Mouse (Mus musculus) hindbrain, embryonic 14.5 days (tissue): ENCODE measurements at regions not wholly inside any gene's neighbourhood (a gene's known extent, or its start where the extent isn't known, plus 50 kb on each side); places are given as distances from the start of the nearest gene placed in this dataset.
A peak's percentile ranks its signal among the peaks of the same experiment; 100 is the strongest.

ENCODE experiments used
- ATAC-seq: fragments of 200-750 bp; cut with Nextera tagmentation; 2 replicates; pipeline ENCODE4 v1.8.0; 2017; ENCODE audit warnings: moderate number of reproducible peaks, mild to moderate bottlenecking, moderate TSS enrichment, moderate library complexity; ENCODE audit not compliant: low FRiP score
- DNase-seq: peaks from one replicate; pipeline ENCODE4 v3.0.0-alpha.2; 2015; ENCODE audit warnings: low spot score
- H3K27ac ChIP-seq: fragments of 300-500 bp; sonication (generic); 2 replicates; pipeline ENCODE4 v1.5.1; 2014; ENCODE audit warnings: mild to moderate bottlenecking, moderate library complexity
- H3K27me3 ChIP-seq: fragments of 300-500 bp; sonication (generic); 2 replicates; pipeline ENCODE4 v1.6.1; 2014; ENCODE audit warnings: mild to moderate bottlenecking, low read length, mixed read lengths; ENCODE audit not compliant: control insufficient read depth, insufficient read depth
- H3K36me3 ChIP-seq: fragments of 300-500 bp; sonication (generic); replicated peaks from 2 replicates; pipeline ENCODE4 v1.6.1; 2014; ENCODE audit not compliant: control insufficient read depth, insufficient read depth
- H3K4me1 ChIP-seq: fragments of 300-500 bp; sonication (generic); replicated peaks from 2 replicates; pipeline ENCODE4 v1.6.1; 2014; ENCODE audit warnings: antibody characterized with exemption, low read length, mixed read lengths; ENCODE audit not compliant: control insufficient read depth, insufficient read depth
- H3K4me2 ChIP-seq: fragments of 300-500 bp; sonication (generic); replicated peaks from 2 replicates; pipeline ENCODE4 v1.6.1; 2014; ENCODE audit warnings: mild to moderate bottlenecking, moderate library complexity
- H3K4me3 ChIP-seq: fragments of 300-500 bp; sonication (generic); replicated peaks from 2 replicates; pipeline ENCODE4 v1.5.1; 2014; ENCODE audit warnings: mild to moderate bottlenecking, low read length
- H3K9ac ChIP-seq: fragments of 300-500 bp; sonication (generic); 2 replicates; pipeline ENCODE4 v1.6.1; 2014
- H3K9me3 ChIP-seq: fragments of 300-500 bp; sonication (generic); 2 replicates; pipeline ENCODE4 v1.6.1; 2016; ENCODE audit warnings: low read length; ENCODE audit not compliant: control insufficient read depth
- WGBS: fragments of 180-500 bp; shearing (Covaris S2); extraction: QIAGEN DNeasy Blood & Tissue Kit; methylation state at CpG from one replicate; pipeline ENCODE4 v1.1.7; 2014; 5-methylcytosine and 5-hydroxymethylcytosine counted together

DNA sequence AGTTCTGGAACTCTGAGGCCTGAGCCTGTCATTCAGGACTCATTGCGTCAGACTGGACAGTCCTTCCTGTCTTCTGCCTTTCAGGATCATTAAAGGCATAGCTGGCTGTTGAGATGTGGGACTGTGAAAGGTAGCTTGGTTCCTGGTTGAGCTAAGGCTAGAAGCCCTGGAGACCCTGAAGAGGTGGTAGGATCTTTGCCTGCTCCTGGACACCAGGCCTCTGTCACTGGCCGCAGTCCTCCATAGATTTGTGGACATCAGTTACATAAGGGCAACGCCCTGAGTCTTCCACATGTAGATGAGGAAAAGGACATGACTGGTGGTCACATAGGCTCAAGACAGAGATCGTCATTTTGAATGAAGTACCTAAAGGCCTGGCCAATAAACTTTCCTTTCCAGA, 127.9 kb downstream of the Opa1 start:
- no peak overlapping the region for H3K9ac ChIP-seq
- ATAC-seq: no peak
- H3K27ac ChIP-seq: no peak overlapping the region
- 97% methylated on average over 4 of the region's 4 CpGs for WGBS
- H3K4me2 ChIP-seq: no peak overlapping the region
- no peaks in the 10 kb centered on the region for H3K4me1 ChIP-seq
- DNase-seq: no peak
- peaks cover 66% of the 10 kb centered on the region for H3K27me3 ChIP-seq
- no peaks in the 10 kb centered on the region for H3K36me3 ChIP-seq
- no peak overlapping the region for H3K4me3 ChIP-seq
- H3K9me3 ChIP-seq: no peaks in the 10 kb centered on the region

DNA sequence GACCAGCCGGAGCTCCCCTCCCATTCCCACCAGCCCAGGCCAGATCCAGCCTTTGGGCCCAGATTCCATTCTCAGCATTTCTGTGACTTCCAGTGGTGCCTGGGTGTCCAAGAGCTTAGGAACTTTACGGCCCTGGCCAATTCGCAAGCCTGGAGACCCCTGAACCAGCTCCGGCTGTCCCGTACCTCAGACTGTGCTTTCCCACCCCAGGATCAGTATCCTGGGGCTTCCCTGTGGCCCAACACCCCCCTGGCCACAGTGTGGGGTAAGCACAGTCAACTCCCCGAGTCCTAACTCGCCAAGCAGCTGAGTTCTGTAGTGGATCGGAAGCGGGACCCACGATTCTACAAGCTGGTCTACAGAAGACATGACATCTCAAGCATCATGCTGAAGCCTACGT, 128.5 kb downstream of the Opa1 start:
- 92% methylated on average over 11 of the region's 11 CpGs for WGBS
- ATAC-seq: no peak

DNA sequence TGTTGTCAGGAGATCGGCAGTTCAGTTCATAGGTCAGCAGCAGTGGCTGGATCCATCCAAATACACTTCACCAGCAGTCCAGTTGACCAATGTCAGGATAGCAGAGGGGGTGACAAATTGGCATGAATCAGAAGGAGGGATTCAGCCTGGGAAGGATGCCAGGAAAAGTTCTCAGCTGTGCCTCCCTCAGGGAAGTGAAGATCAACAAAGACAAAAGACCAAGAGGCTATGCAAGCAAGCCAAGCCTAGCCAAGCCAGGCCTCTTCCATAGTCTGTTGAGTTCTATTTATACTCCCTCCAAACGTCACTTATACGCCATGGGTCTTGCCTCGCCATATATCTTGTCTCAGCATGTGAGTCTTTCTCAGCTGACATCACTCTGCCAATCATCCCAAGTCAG, 129.9 kb downstream of the Opa1 start:
- Histone ChIP-seq H3K4me2 (no peak overlapping the region), H3K4me1 (no peaks in the 10 kb centered on the region), H3K27me3 (peaks cover 80% of the 10 kb centered on the region), H3K9me3 (no peaks in the 10 kb centered on the region), H3K4me3 (no peak overlapping the region), H3K27ac (no peak overlapping the region), H3K9ac (no peak overlapping the region), H3K36me3 (no peaks in the 10 kb centered on the region)
- ATAC-seq (no peak), DNase-seq (no peak)
- 61% methylated on average over 4 of the region's 4 CpGs for WGBS

More for the DNA sequence above, 128.5 kb downstream of the Opa1 start:
- Histone ChIP-seq H3K9me3 (no peaks in the 10 kb centered on the region), H3K4me1 (no peaks in the 10 kb centered on the region), H3K9ac (no peak overlapping the region), H3K4me2 (no peak overlapping the region), H3K4me3 (no peak overlapping the region), H3K27ac (no peak overlapping the region), H3K36me3 (no peaks in the 10 kb centered on the region), H3K27me3 (peaks cover 72% of the 10 kb centered on the region)
- no peak for DNase-seq

- Histone ChIP-seq H3K4me1 (0 out of 2 replicates have a peak, but pooled peaks cover 5% of the 10 kb centered on the region), H3K4me2 (no peak overlapping the region), H3K9me3 (no peaks in the 10 kb centered on the region), H3K9ac (no peak overlapping the region), H3K27ac (no peak overlapping the region), H3K36me3 (no peaks in the 10 kb centered on the region), H3K27me3 (peaks cover 78% of the 10 kb centered on the region), H3K4me3 (no peak overlapping the region)
- DNase-seq: no peak
- ATAC-seq: no peak
Observed at GRCm38 (mm10) chr16:29711386-29711785, 132.3 kb downstream of the Opa1 start.

DNA sequence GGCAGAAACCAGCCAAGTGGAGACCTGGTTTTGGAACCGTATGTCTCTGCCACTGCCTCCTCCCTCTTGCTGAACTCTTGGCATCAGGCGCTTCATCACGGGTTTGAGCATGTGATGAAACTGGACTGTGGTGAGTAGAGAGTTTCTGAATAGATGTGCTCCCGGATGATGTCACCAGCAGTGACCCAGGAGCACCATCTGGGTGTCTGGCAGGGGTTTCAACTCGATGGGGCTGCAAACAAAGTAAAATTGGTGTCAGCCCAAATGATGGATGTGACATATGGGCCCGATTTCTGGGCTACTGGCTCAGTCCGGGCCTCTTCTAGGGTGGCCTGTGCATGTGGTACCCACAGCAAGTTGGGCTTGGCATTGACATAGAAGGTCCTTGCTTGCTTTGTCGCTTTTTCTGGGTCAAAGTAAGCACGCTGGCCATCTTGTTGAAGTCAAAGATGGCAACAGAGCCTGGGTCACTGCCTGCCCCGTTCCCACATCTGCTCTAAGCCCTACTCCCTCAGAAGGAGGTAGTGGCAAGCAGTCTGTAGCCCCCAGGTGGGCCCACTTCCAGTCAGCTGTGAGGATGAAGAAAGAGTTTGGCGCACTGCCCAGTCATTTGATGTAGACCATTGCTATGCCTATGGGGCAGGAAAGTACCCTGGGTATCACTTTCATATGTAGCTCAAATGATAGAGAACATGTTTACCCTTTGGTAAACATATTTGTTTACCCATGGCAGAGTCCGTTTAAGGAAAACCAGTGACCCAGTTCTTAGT, 133.0 kb downstream of the Opa1 start:
- no peak overlapping the region for H3K4me3 ChIP-seq
- DNase-seq: no peak
- H3K9me3 ChIP-seq: no peaks in the 10 kb centered on the region
- no peak overlapping the region for H3K27ac ChIP-seq
- 71% methylated on average over 12 of the region's 12 CpGs for WGBS
- H3K36me3 ChIP-seq: no peaks in the 10 kb centered on the region
- peaks cover 80% of the 10 kb centered on the region for H3K27me3 ChIP-seq
- peak; percentile 21; the same call in 1 of the 2 replicates for ATAC-seq
- H3K4me1 ChIP-seq: 0 out of 2 replicates have a peak, but pooled peaks cover 5% of the 10 kb centered on the region
- H3K9ac ChIP-seq: no peak overlapping the region
- H3K4me2 ChIP-seq: no peak overlapping the region

- Histone ChIP-seq H3K4me1 (0 out of 2 replicates have a peak, but pooled peaks cover 7% of the 10 kb centered on the region), H3K4me3 (no peak overlapping the region), H3K9me3 (no peaks in the 10 kb centered on the region), H3K4me2 (no peak overlapping the region), H3K27ac (no peak overlapping the region), H3K9ac (no peak overlapping the region), H3K27me3 (peaks cover 83% of the 10 kb centered on the region), H3K36me3 (no peaks in the 10 kb centered on the region)
- ATAC-seq (peak; percentile 62; the same call in 1 of the 2 replicates), DNase-seq (no peak)
- WGBS: 62% methylated on average over 10 of the region's 10 CpGs
Observed at GRCm38 (mm10) chr16:29714612-29715127, 135.5 kb downstream of the Opa1 start.

GRCm38 (mm10) chr16:29718965-29719364, 139.8 kb downstream of the Opa1 start:
- Histone ChIP-seq H3K4me1 (0 out of 2 replicates have a peak, but pooled peaks cover 15% of the 10 kb centered on the region), H3K27me3 (peaks cover 88% of the 10 kb centered on the region)
- ATAC-seq: no peak

DNA sequence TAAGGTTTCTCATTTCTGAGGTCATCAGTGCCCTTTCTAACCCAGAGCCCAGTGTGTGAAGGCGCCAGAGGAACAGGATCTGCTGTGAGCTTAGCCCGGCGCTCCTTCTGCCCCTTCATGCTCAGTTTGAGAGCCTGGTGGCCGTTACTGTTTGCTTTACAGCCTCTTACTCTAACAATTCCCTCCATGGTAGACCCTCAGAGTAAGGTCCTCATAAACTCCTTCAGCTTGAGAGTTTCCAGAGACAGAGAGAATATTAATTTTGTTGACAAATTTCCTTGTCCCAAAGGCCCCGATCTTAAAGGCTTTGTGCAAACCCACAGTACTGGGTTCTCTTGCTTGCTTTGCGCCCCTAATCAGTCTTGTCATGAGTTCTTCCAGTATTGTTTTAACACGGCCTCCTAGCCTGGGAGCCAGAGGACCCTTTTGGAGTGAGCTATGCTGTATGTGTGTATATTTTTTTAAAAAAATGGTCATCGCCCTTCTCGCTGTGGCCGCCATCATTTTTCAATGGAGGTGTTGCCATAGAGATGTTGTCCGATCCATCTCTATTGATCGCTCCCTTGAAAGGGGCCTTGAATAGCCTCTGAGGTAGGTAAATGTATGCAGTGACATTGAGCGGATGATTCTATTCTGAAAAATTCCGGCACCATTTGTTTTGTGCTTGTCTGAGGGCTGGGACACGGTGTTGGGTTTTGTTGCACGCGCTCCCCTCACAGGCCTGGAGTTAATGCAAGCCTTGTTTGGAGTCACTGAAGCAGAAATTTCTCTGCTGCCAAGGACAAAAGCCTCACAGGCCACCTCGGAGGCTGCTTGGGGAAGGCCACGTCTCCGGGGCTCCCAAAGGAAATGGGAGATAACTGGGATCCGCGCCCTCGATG, 140.7 kb downstream of the Opa1 start:
- Histone ChIP-seq H3K4me3 (no peak overlapping the region), H3K4me1 (0 out of 2 replicates have a peak, but pooled peaks cover 10% of the 10 kb centered on the region), H3K27me3 (peaks cover 88% of the 10 kb centered on the region), H3K4me2 (0 out of 2 replicates have a peak overlapping the region, but pooled peaks have one; percentile 9), H3K36me3 (no peaks in the 10 kb centered on the region), H3K27ac (no peak overlapping the region), H3K9me3 (no peaks in the 10 kb centered on the region), H3K9ac (no peak overlapping the region; the same call in 1 of the 2 replicates)
- WGBS: 18% methylated on average over 23 of the region's 23 CpGs
- DNase-seq: peak; percentile 63
- ATAC-seq: peak; percentile 83

More at GRCm38 (mm10) chr16:29718965-29719364, 139.8 kb downstream of the Opa1 start:
- DNase-seq: no peak
- WGBS: 65% methylated on average over 10 of the region's 10 CpGs
- Histone ChIP-seq H3K9ac (no peak overlapping the region), H3K4me3 (no peak overlapping the region), H3K4me2 (no peak overlapping the region), H3K36me3 (no peaks in the 10 kb centered on the region), H3K9me3 (no peaks in the 10 kb centered on the region), H3K27ac (no peak overlapping the region)

- 57% methylated on average over 5 of the region's 5 CpGs for WGBS
- no peak overlapping the region for H3K9ac ChIP-seq
- ATAC-seq: no peak
Observed at GRCm38 (mm10) chr16:29725153-29725552, 146.0 kb downstream of the Opa1 start.

More at GRCm38 (mm10) chr16:29725153-29725552, 146.0 kb downstream of the Opa1 start:
- no peak for DNase-seq
- peaks cover 7% of the 10 kb centered on the region; the same call in 1 of the 2 replicates for H3K4me1 ChIP-seq
- H3K4me2 ChIP-seq: no peak overlapping the region
- no peaks in the 10 kb centered on the region for H3K9me3 ChIP-seq
- H3K27ac ChIP-seq: no peak overlapping the region
- H3K27me3 ChIP-seq: peaks cover 98% of the 10 kb centered on the region
- H3K36me3 ChIP-seq: no peaks in the 10 kb centered on the region
- H3K4me3 ChIP-seq: no peak overlapping the region
